31 mouse cellular contexts compared by ENCODE assay signal in the genomic region with DNA sequence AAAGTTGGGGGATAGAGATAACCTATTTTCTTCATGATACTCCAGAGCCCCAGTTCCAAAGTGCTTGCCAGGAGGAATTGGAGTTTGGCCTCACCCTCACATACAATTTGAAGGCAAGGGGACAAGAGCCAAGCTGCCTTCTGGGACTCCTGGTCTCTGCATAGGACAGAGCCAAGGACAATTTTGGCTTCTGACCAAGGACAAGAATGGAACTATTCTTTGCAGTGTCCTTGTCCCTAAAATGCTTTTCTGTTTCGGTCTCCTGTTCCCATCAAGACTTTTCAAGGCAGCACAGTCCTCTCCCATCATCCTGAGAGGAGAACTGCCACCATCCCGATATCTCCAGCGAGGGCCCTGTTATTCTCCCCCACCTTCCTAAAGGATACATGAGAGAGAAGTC. TPM values are rescaled to one million over a fixed set of nuclear protein-coding genes. Genes with fewer than 3 reads are reported as not detected.
DNase-seq lines count a peak whose midpoint lies in the region; ATAC-seq lines count a peak whose summit lies in the region.
"Had no signal": no experiment of that assay in that cellular context is flagged by ENCODE, and none has a peak within 500 bp of the region (broad histone marks: within the 10 kb centered on the region; RNA-seq: fewer than 3 reads in every experiment).

No protein-coding gene starts in this region.

- H3K4me2 ChIP-seq in heart, embryonic 12.5 days: no peak overlapping the region
- H3K4me2 ChIP-seq: kidney, embryonic 15.5 days; lung, embryonic 14.5 days had no signal

- no peaks in the 10 kb centered on the region for H3K9me3 ChIP-seq in heart, embryonic 12.5 days (replicated peaks)
- H3K9me3 ChIP-seq: kidney, embryonic 15.5 days had no signal

- ATAC-seq in heart, embryonic 12.5 days (ENCODE audit: insufficient number of reproducible peaks, low FRiP score): no peak
- ATAC-seq: activated CD4-positive, CD25-positive, alpha-beta regulatory T cell, adult 4 months; forebrain, embryonic 14.5 days; hindbrain, embryonic 16.5 days had no signal

- H3K4me3 ChIP-seq in heart, embryonic 12.5 days: no peak overlapping the region
- H3K4me3 ChIP-seq: kidney, embryonic 15.5 days had no signal

- intact Hi-C loops in heart, postnatal 14 days (cut with DNase I): no loop called here

- no peaks in the 10 kb centered on the region for H3K27me3 ChIP-seq in heart, embryonic 12.5 days (replicated peaks)
- H3K27me3 ChIP-seq: kidney, embryonic 15.5 days had no signal

- no peak overlapping the region for H3K9ac ChIP-seq in heart, embryonic 12.5 days
- H3K9ac ChIP-seq: kidney, embryonic 15.5 days; liver, embryonic 14.5 days; lung, embryonic 14.5 days had no signal

- H3K27ac ChIP-seq in heart, embryonic 12.5 days (ENCODE audit: poor library complexity, severe bottlenecking): no peak overlapping the region
- H3K27ac ChIP-seq: kidney, embryonic 15.5 days; liver, embryonic 14.5 days had no signal

- DNase-seq in adrenal gland, adult (ENCODE audit: inconsistent age in 2 of 2, low spot score in 1 of 2): peak; percentile 10 to 70
- DNase-seq in adrenal gland, adult 18-20 months (ENCODE audit: low spot score in 2 of 2): no peak
- DNase-seq in cerebellum, adult 18-20 months: peak; percentile 16 to 24
- no peak for DNase-seq in cerebellum, adult 8-10 months
- DNase-seq in heart, adult 8-10 months (ENCODE audit: low spot score): peak; percentile 26
- DNase-seq in heart, postnatal 14 days: peak; percentile 10 to 16
- DNase-seq: gastrocnemius, postnatal 14 days; kidney, adult 18-20 months; kidney, postnatal 25 days; liver; lung, embryonic 14.5 days; lung, postnatal 14 days; midbrain, embryonic 14.5 days had no signal

- H3K36me3 ChIP-seq in heart, embryonic 12.5 days: no peaks in the 10 kb centered on the region
- H3K36me3 ChIP-seq: kidney, embryonic 15.5 days had no signal

- H3K4me1 ChIP-seq in heart, embryonic 12.5 days (replicated peaks): no peaks in the 10 kb centered on the region
- H3K4me1 ChIP-seq: kidney, embryonic 15.5 days had no signal

- WGBS in heart, embryonic 12.5 days: 91% methylated on average over 3 of the region's 3 CpGs

RNA-seq across cellular contexts. Expression of a gene that starts 8.2 kb away (rescaled TPM):
- total RNA-seq in adrenal gland, adult 18-20 months (2021): not detected
- total RNA-seq in heart, adult 8-10 months (2022): not detected
- not detected in 2 replicates for polyA plus RNA-seq in heart, embryonic 12.5 days (2016; fragmentation: Nextera tagmentation; extraction: Ambion mirVana)
- total RNA-seq in heart, postnatal 14 days (2021): not detected
- total RNA-seq: CH12.LX; ES-E14; granulocyte monocyte progenitor cell, adult 5-6 weeks; layer of hippocampus, adult 18-20 months; left cerebral cortex, adult 18-20 months; left cerebral cortex, postnatal 14 days; monocyte, adult 5-6 weeks had no signal
- polyA plus RNA-seq: activated CD4-positive, CD25-positive, alpha-beta regulatory T cell, adult 4 months; C2C12; embryonic facial prominence, embryonic 11.5 days; heart, embryonic 16.5 days; hindbrain, embryonic 11.5 days; limb, embryonic 11.5 days had no signal

Comparison
In these comparisons a context has a peak if more than half of its experiments do, and no peak if none do; other contexts are left out.
1. DNase-seq: peak in adrenal gland, adult (2 of 2), cerebellum, adult 18-20 months (2 of 2), heart, adult 8-10 months (single experiment) and heart, postnatal 14 days (2 of 2); none in adrenal gland, adult 18-20 months (0 of 2) and cerebellum, adult 8-10 months (single experiment).